Mouse (Mus musculus): ENCODE measurements around the gene Dand5.

The Dand5 gene

DNA sequence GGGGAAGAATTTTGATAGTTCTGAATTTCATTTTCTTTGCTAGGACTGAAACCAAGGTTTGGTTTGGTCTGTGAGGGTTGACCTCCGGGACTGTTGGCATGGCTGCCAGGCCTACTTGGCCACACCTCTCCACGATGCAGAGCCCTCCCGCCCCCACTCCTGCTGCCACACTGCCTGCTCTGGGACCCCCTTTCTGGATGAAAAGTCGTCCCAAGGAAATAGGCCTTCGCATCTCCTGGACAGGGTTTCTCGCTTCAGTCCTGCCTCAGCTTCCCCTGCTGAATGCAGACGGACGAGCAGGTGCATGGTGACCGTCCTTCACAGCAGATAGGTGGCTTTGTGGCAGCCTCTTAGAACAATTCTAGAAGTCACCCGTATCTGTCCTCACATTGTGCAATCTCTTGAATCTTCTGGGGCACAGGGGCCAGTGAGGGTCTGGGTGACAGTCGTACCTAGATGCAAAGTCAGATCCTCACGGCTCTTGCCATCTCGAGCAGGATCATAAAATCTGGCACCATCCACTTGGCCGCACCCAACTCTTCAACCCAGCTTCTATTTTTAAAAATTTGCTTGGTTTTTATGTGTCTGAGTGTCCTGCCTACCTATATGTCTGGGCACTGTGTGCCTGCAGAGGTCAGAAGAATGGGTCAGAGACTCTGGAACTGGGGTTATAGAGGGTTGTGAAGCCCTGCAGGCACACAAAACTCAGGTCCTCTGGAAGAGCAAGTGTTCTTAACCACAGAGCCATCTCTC, 54.1 kb downstream of the Dand5 start:
- no peak for DNase-seq

DNA sequence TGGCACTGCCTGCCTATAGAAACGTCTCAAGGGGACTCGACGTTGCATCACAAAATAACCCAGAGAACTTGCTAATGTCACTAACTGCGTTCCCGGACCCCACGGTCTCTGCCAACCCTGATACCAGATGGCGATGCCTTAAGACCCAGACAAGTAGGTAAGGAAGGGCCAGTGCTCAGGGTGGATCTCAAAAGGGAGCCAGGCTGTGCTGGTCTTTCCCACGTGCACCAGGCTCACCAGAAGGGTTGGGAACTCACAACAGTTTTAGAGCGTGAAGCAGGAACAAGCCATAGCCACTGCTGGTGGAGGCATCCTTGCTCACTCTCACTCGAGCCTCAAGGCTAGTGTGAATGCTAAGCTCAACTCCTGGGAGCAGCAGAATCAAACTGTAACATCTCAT, 55.4 kb downstream of the Dand5 start:
- DNase-seq = no peak

DNA sequence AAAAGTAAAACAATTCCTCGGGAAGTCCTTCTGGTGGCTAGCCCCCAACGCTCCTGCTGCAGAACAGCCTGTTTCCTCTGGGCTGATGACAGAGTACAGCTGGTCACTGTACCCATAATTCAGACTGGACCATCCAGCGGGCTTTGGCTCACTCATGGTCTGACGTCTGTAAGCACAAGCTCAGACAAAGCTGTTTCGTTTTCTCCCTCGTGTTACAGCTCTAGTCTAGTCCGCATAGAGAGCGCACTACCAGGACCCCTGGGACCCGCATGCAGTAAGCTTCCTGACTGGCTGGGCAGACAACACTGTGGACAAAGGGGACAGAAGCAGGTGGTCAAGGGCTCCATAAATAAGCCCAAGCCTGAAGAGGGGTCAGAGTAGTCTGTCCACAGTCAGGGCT, 56.2 kb downstream of the Dand5 start:
- no peak for DNase-seq

DNA sequence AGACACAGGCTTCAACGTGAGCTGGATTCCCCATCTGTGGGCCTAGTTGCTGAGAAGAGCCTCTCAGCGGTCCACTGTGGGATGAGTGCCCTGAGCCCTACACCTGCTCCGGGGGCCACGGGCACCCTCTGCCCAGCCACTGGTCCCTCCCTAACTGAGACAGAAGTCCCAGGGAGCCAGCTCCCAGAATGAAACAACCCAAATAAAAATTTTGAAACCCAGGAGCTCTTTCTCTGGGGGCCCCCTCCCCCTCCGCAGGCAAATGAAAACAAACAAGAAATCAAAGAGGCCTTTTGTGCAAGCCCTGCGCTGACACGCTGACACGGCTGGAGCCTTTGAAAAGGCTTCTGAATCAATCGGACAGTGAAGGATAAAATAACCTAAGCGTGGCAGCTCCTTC, 57.0 kb downstream of the Dand5 start:
- DNase-seq = no peak
